ENCODE assay signal across 7 mouse cellular contexts in genomic region chr6:97006513-97007094, GRCm38 (mm10). TPM values are rescaled to one million over a fixed set of nuclear protein-coding genes. Genes with fewer than 3 reads are reported as not detected.
DNase-seq lines count a peak whose midpoint lies in the region; ATAC-seq and TF ChIP-seq lines count a peak whose summit lies in the region.

No protein-coding gene starts in this region.

- no peak overlapping the region for H3K4me2 ChIP-seq in liver, embryonic 14.5 days (ENCODE audit: low read depth)

- no peak for TF ChIP-seq EP300 in liver, embryonic 14.5 days (IDR thresholded peaks at IDR 0.05; ENCODE audit: low read depth)

- DNase-seq in 3134 (ENCODE audit: extremely low read depth, insufficient read length, low spot score) (peak; percentile 17), A20 (ENCODE audit: low read depth, low spot score) (peak; percentile 55)
- peak; percentile 73 for DNase-seq in adrenal gland, postnatal 14 days
- peak; percentile 64 for DNase-seq in embryo, embryonic 11.5 days (ENCODE audit: low read depth, low spot score)
- DNase-seq in kidney, adult 9 months = peak; percentile 62
- peak; percentile 5 to 28 (median 6) for DNase-seq in liver, embryonic 14.5 days (ENCODE audit: low read depth in 3 of 3, low spot score in 3 of 3)
- peak; percentile 43 for DNase-seq in right cerebral cortex, postnatal 25 days

- H3K27me3 ChIP-seq in liver, embryonic 14.5 days (ENCODE audit: control insufficient read depth, insufficient read depth, low read length) = no peaks in the 10 kb centered on the region; the same call in 1 of the 2 replicates

- whole genome bisulfite sequencing in liver, embryonic 14.5 days (ENCODE audit: insufficient replicate concordance) = 35% methylated on average over 8 of the region's 8 CpGs

- no peak overlapping the region for H3K27ac ChIP-seq in liver, embryonic 14.5 days

- no peak overlapping the region for H3K9ac ChIP-seq in liver, embryonic 14.5 days (replicated peaks)

- H3K4me3 ChIP-seq in liver, embryonic 14.5 days (ENCODE audit: insufficient read depth in 1 of 2, low read depth in 2 of 2, low read length in 2 of 2) = no peak overlapping the region

- no peaks in the 10 kb centered on the region for H3K4me1 ChIP-seq in liver, embryonic 14.5 days (replicated peaks; ENCODE audit: control insufficient read depth in 2 of 2, insufficient read depth in 2 of 2, low read length in 1 of 2)

- no peak for ATAC-seq in liver, embryonic 14.5 days (ENCODE audit: insufficient read depth)

- no peaks in the 10 kb centered on the region for H3K9me3 ChIP-seq in liver, embryonic 14.5 days (ENCODE audit: control insufficient read depth, low read length)

- H3K36me3 ChIP-seq in liver, embryonic 14.5 days (replicated peaks; ENCODE audit: control insufficient read depth, insufficient read depth, low read depth) = no peaks in the 10 kb centered on the region

- peak; percentile 83 for TF ChIP-seq CTCF in liver, embryonic 14.5 days (IDR thresholded peaks at IDR 0.05; ENCODE audit: low read depth)

RNA-seq across cellular contexts. Expression of gene Fam19a4, which starts 53.6 kb away (rescaled TPM):
- 1.1 and 1.2 TPM in 2 replicates for total RNA-seq in adrenal gland, postnatal 14 days (2021)
- polyA plus RNA-seq in liver, embryonic 14.5 days (2012; rRNA removed) = not detected in 2 replicates
- polyA plus RNA-seq in liver, embryonic 14.5 days (2014; fragmentation: Nextera tagmentation; extraction: Ambion mirVana) = 0.04 TPM in 1 of 2 replicates, not detected in the other

Comparison
In these comparisons a context has a peak if more than half of its experiments do, and no peak if none do; other contexts are left out.
1. DNase-seq: peak in every context shown above with its lines; median percentile 73 in adrenal gland, postnatal 14 days; 64 in embryo, embryonic 11.5 days; 62 in kidney, adult 9 months; 55 in A20; 43 in right cerebral cortex, postnatal 25 days; 17 in 3134; 6 in liver, embryonic 14.5 days.